Mouse (Mus musculus) brain, embryonic 14.5 days (tissue): ENCODE measurements around the gene Megf11. TPM values are rescaled to one million over a fixed set of nuclear protein-coding genes. Genes with fewer than 3 reads are reported as not detected.
A peak's percentile ranks its signal among the peaks of the same experiment; 100 is the strongest.
"Not testable (repeated sequence)": the region's sequence is repeated elsewhere in the genome, so short reads cannot be mapped to it uniquely, and the experiment has no call there.

Experiments
- DNase-seq: peaks from one replicate; pipeline ENCODE4 v3.0.0-alpha.2; 2011; ENCODE audit warnings: low read depth
- CTCF ChIP-seq: fragments of 200-500 bp; IDR thresholded peaks from 2 replicates; pipeline ENCODE4 v1.5.1; 2012; ENCODE audit warnings: inconsistent platforms, mild to moderate bottlenecking, moderate library complexity, borderline replicate concordance; ENCODE audit not compliant: insufficient read depth, insufficient read length; ENCODE audit errors: extremely low read depth
- POLR2A ChIP-seq: fragments of 200-500 bp; IDR thresholded peaks from 2 replicates; pipeline ENCODE4 v1.6.1; 2012; ENCODE audit warnings: mild to moderate bottlenecking, inconsistent platforms, borderline replicate concordance; ENCODE audit not compliant: poor library complexity, insufficient read depth, insufficient read length, severe bottlenecking; ENCODE audit errors: extremely low read depth
- polyA plus RNA-seq: library from polyadenylated mRNA; depleted of rRNA; stranded (reverse); fragments of >200 nt; gene quantifications from 2 replicates; pipeline ENCODE4 v1.2.3, GENCODE M21; 2012

Gene Megf11
- polyA plus RNA-seq, 1 experiment: 16.5 TPM

DNA sequence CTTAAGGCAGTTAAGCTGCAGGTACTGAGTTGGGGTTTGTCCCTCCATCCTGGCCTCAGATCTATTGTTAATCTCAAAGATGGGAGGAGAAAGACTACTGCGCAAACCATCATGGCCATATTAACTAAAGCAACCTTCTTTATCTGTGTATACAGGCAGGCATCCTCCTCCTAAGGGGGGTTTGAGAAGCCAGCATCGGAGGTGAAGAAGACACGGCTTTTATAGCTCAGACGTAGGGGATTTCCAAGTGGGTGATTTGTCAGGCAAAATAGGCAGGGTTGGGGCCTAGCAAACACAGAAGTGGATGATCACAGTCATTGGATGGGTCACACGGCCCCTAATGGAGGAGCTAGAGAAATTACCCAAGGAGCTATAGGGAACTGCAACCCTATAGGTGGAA is 271.2 kb downstream of the Megf11 start:
- no peak for TF ChIP-seq CTCF
- TF ChIP-seq POLR2A: no peak
- DNase-seq: no peak

DNA sequence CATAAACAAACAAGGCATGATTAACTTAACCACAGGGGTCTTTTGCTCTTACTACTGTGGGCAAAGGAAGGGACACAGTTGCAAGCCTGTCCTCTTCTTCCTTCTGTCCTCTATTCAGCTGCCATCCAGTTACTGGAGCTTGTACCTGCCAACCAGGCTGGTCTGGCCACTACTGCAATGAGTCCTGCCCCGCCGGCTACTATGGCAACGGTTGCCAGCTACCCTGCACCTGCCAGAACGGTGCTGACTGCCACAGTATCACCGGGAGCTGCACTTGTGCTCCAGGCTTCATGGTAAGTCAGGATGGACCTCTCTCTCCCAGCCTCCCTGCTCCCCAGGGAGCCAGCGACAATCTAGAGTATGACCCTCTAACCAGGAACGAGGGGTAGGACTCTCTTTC is 274.8 kb downstream of the Megf11 start:
- no peak for DNase-seq
- no peak for TF ChIP-seq POLR2A

DNA sequence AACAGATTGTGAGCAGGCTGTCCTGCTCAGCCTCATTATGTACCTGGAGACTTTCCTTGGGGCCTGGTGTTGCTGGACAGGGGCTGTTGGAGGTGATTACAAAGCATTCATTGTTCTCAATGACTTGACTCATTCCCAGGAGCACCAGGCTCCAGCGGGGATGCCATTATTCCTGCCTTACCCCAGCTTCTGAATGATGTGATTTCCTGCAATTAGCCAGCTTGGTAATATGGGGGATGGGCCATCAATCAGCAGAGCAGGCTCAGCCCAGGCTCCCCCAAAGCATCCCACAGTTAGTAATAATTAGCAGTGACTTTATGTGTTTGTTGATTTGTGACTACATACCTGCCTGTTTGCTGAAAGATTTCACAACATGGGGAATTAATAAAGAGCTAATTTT is 279.2 kb downstream of the Megf11 start:
- TF ChIP-seq CTCF: no peak
- TF ChIP-seq POLR2A: no peak
- DNase-seq: peak; percentile 84

DNA sequence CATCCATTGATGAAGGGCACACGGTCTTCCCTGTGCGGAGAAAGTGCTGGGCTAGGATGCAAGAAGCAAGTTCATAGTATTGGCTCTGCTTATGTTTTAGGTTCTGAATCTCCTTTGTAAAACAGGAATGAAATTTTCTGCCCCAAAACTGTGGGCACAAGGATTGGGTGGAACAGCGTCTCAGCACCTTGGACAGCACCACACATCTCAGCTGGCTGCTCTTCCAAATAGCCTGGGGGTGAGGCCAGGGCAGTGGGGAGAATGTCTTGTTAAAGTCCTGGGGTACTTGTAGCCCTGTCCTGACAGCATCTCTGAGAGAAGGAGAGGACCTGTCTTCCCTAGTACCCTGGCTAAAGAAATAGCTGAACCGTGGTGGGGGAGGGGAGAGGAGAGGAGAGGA is 281.1 kb downstream of the Megf11 start:
- TF ChIP-seq POLR2A (no peak), CTCF (no peak)
- no peak for DNase-seq

DNA sequence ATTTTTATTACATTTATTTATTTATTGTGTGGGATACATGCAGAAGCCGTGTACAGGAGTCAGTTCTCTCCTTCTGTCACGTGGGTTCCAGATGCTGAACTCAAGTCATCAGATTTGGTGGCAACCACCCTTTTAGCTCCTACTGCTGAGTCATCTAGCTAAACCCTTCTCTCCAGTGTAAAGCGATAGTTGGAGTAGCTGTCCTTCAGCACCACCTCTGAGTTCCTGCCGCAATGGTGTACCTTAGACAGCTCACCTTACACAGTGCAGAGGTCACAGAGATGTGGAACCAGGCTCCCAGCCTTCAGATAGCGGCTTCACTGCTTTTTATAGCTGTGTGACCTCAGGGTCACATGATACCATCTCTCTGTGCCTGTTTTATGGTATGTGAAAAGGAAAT is 282.1 kb downstream of the Megf11 start:
- TF ChIP-seq CTCF (no peak), POLR2A (no peak)
- no peak for DNase-seq

DNA sequence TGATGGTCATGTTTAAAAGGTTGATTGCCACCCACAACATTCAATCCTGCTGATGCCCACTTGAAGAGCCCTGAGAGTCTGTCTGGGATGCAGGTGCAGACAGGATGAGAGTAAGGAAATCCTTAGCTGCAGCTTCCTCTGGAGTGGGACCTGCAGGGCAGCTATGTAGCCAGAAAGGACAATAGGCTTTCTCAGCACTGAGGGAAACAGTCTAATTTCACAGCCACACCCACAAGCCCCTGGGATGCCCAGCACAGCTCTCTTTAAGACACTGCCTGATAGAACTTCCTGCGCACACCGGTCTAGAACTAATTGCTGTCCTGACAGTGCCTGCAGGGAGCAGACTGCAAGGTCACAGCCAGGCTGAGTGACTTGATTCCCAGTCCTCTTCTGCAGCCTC is 282.6 kb downstream of the Megf11 start:
- no peak for DNase-seq
- no peak for TF ChIP-seq CTCF
- TF ChIP-seq POLR2A: no peak

DNA sequence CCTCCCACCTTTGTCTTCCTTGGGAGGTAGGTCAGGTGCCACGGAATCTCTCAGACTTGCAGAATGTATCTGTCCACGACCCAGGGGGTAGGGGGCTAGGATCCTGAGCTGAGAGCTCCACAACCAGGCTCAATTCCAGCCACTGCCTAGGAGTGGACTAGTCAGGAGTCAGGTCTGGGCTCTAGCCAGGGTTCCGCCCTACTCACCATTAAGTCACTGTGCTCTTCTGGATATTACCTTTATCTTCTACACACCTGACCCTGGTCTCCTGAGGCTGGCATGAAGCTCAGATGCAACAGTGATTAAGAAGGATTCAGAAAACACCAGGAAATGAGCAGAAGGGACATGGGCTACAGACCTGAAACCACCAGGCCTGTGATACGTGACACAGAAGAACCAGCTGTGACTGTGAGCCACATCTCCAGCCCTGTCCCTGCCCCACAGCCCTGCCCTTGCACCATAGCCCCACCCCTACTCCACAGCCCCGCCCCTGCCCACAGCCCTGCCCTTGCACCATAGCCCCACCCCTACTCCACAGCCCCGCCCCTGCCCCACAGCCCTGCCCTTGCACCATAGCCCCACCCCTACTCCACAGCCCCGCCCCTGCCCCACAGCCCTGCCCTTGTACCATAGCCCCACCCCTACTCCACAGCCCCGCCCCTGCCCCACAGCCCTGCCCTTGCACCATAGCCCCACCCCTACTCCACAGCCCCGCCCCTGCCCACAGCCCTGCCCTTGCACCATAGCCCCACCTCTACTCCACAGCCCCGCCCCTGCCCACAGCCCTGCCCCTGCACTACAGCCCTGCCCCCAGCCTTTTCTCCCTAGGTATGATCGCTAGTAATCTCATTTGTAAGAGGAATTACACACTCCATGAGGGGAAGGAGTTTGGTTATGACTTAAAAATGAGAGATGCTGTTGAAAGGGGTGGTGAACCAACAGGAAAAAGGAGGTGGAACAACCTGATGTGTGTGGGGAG is 286.2 kb downstream of the Megf11 start:
- DNase-seq: not testable (repeated sequence)

DNA sequence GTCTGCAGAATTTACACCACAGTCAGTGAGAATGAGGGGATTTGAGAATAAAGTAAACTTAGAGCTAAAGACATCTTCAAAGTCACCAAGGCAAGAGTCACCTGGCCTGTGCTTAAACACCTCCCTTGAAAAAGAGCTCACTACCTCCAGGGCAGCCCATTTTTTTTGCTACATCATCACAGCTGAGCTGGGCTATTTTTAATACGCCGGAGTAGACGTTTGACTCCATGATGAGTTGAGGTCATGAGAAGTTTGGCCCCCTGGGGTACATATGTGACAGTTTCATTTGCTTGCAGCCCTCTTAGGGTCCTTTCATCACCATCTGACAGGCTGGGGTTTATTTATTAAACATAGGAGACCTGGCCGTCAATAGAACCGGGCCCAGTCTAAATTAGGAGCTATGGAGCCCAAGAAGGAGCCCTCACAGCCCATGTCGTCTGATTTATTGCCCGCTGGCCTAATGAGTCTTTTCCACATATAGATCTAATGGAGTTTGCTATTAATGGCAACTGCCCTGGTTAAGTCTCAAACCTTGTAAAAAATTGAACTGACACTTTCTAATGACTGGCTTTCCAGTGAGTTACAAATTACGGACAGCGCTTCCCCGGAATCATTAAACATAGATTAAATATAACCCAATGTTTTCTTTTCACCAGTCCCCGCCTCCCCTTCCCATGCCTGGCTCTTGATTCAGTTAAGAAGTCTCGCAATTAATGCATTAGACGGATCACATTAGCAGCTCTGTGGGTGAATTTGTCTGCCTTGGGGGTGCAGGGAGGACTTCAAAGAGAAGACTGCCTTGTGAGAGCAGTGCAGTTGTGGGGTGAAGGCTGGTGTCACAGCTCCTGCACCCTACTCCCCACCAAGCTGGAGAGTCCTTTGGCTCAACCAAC is 301.9 kb downstream of the Megf11 start:
- DNase-seq: peak; percentile 51
- TF ChIP-seq POLR2A (no peak), CTCF (no peak)

DNA sequence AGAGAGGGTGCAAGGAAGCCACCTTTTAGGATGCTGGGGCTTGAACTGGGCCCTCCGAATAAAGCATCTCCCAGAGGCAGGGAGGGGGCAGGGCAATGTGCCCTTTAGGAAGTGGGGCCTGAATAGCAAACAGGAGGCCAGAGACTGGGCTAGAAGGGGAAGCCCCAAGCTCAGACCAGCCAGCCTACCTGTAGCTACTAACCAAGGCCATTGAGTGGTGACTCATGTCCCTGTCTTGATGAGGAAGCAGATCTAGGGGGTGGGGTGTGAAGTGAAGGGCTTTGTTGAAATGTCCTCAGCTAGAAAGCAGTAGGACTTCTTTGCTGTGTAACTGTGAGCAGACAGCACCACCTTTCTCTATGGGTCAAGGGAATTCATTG is 302.6 kb downstream of the Megf11 start:
- no peak for TF ChIP-seq CTCF
- TF ChIP-seq POLR2A: no peak
- no peak for DNase-seq

DNA sequence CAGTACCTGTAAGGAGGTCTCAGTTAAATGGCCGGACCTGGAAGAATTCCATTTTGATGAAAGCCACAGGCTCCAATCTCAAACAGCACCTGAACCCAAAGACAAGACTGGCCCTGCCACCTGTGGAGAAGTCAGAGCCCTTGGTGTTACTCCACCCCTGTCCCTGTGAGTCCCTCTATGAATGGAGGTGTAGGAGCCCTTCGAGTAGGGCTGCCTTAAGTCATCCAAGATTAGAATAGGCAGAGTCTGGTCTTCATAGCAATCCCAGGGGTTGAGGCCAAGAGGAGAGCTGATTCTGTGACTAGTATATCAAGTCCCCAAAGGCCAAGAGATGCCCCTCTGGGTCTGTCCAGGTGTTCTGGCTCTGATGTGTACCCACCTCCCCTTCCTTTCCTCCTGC is 305.3 kb downstream of the Megf11 start:
- TF ChIP-seq CTCF (no peak), POLR2A (no peak)

DNA sequence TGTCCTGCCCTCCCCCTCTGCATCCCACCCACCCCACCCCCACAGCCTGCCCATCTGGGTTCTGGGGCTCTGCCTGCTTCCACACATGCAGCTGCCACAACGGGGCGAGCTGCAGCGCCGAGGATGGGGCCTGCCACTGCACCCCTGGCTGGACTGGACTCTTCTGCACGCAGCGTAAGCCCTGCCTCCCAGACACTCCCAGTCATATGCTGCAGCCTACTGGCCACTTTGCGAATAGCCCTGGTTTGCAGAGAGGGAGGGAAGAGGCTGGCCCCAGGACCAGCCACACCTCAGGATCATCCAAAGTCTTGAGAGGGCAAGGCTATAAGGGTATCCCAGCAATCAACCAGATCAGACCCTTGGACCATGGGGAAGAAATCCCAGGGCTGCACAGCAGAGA is 305.8 kb downstream of the Megf11 start:
- DNase-seq: peak; percentile 76
- TF ChIP-seq POLR2A (no peak), CTCF (peak; percentile 93)

More for the DNA sequence above, 305.3 kb downstream of the Megf11 start:
- DNase-seq: no peak
